Mouse (Mus musculus): Measurements from ENCODE around the gene Plcl2. TPM values are rescaled to one million over a fixed set of nuclear protein-coding genes. Genes with fewer than 3 reads are reported as not detected.

The Plcl2 gene
- total RNA-seq (2021), result 10 to 100 TPM; 27.0 to 32.7 TPM
- long read RNA-seq, experiment 1, full-length matches to known transcripts, result 1 of 34 reads
- long read RNA-seq, experiment 1, partial matches to known transcripts, result 12 of 34 reads
- long read RNA-seq, experiment 1, other reads (novel, unspliced or antisense), result 21 of 34 reads
- long read RNA-seq, experiment 2, full-length matches to known transcripts, result 8 of 37 reads
- long read RNA-seq, experiment 2, partial matches to known transcripts, result 3 of 37 reads
- long read RNA-seq, experiment 2, other reads (novel, unspliced or antisense), result 26 of 37 reads

DNA sequence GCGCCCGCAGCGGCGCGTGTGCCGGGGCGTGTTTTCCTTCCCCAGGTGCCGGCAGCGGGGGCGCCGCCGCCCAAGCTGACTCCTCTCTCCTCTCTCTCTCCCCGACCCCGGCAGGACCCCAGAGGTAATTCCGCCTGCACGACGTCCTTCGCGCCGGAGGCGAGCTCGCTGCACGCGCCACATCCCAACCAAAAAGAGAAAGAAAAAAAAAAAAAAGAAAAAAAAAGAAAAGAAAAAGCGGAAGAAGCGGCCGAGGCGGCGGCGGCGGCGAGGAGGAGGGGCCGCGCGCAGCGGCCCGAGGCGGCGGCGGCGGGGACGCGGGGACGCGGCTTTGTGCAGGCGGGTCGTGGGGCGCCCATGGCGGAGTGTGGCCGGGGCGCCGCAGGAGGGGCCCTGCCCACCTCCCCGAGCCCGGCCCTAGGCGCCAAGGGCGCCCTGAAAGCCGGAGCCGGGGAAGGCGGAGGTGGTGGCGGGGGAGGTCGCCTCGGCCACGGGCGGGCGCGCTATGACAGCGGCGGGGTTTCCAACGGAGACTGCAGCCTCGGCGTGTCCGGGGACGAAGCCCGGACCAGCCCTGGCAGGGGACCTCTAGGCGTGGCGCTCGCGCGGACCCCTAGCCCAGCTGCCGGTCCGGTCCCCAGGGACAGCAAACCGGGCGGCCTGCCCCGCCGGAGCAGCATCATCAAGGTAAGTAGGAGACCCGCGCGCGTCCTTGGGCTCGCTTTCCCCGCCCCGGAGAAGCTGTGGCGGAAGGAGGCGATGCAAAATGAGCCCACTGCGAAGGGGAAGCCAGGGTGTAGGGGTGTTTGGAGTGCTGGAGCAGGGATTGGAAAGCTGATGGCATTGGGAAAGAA, at the start of gene Plcl2:
TSS of gene Plcl2 (plus strand) at position 153 of the 854 bp plus-strand sequence.
- DNase-seq, result peak; percentile 62

DNA sequence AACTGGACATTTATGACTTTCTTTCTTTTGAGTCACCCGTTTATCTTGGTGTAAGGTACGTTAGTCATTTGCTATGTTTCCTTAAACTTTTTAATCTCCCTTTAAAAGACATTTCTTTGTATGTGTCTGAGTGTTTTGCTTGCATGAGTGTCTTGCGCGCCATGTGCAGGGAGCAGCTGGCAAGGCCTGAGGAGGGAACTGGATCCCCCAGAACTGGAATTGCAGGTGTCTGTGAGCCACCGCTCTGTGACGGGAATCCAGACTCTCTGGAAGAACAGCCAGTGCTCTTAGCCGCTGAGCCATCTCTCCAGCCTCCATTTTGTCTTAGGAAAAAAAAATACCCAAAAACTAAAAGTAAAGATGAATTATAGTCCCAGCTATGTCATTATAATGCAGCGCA, 48.9 kb upstream of the Plcl2 start:
- no peak for DNase-seq

DNA sequence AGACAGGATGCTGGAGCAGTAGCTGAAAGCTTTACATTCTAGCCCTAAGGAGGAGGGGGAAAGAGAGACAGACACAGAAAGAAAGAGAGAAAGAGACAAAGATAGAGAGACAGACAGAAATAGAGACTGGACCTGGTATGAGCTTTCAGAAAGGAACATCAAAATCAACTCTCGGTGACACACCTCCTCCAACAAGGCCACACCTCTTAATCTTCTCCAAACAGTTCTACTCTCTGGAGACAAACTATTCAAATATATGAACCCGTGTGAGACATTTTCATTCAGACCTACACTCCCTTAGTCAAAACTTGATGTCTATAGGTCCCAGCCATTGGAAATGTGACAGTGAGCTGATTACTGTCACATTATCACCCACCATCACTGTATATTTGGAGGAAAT, 41.8 kb upstream of the Plcl2 start:
- DNase-seq, result no peak

DNA sequence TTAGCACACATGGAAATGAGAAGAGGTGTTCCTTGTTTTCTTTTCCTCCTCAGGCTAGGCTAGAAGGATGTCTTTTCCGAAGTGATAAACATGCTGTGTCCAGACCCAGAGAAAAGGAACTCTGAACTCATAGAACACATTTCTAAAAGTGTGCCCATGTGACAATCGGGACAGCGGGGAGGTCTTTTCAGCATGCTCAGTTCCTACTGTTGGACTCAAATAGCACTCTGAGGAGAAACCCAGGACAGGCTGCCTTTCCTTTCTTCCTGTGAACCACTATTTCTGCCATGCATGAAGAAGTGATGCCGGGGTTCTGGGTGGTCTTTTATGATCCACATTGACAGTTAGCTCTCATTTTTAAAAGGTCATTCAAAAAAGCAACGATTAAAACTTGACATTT, 40.1 kb upstream of the Plcl2 start:
- DNase-seq, result no peak

DNA sequence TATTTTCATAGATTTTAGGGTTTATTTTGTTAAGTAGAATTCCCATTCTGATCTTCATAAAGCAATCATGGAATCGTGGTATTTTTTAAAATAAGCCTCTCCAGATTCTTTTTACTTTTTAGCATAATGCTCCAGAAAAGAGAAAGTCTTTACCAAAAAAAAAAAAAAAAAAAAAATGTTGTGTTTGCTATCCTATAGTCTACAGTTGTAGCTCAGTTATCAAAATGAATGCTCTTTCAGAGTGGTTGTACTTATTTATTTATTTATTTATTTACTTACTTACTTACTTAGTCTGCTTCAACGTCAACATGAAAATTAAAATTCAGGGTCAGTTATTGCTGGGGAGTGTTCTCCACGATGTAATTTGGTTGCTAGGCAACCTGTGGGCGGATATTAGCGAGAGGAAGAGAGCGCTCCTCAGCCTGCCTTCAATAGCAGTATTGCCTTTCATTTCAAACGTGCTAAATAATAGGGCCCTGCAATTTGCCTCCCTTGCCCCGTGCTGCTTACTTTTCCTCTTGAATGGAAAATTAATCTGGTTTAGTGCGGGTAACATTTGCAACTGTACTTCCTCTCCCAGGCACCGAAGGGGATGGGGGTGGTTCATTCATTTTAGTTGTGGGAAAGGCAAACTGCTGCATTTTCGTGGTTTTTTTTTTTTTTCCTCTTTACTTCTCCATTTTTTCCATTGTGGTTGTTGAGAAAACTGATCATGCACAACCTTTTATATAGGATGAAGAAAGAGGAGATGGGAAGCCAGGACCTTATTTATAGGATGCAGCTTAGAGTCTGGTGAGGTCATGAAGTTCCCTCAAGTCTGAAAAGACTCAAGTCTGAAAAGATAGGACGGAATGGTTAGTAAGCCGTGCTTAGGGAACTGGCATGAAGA, 39.4 kb upstream of the Plcl2 start:
- DNase-seq, result no peak

DNA sequence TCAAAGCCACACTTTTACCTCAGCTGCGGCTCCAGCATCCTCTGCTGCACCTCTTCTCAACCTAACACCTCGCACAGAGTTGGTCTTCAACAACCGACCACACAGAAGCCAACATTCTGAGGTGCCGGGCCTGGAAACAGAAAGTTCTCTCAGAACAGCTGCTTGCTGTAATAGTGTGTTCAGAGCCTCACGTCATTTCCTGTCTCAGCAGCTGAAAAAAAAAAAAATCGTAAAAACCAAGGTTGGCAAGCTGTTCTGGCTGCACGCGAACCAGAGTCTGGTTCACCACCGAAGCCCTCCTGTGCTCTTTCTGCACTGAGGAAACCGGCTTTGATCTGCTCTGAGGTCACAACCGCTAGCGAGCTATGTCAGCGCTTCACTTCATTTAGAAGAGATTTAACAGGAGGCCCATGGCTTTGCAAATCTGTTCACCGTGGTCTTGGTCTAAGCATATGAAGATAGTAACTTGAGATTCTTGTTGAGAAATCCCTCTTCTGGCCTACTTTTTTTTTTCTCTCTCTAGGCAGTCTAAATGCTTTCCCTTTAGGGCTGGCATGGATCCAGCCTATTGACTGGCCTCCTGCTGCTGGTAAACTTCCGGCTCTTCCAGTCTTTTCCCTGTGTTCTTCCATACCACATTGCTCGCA, 38.6 kb upstream of the Plcl2 start:
- peak; percentile 48 for DNase-seq

DNA sequence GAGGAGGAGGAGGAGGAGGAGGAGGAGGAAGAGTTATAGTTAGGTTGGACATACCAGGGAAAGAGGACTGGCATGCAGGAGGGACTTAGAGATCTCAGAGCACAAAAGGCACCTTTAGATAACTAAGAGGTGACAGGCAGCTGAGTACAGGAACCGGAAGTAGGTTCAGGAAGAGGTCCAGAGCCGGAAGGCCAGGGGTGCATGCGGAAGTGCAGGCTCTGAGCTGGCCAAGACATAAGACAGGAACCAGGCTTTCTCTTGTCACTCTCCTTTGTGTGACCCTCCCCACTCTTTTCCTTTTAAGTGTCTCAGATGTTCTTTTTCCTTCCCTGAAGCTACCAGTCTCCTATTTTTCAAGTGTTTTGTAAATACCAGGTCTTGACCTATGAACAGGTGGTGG, 38.0 kb upstream of the Plcl2 start:
- no peak for DNase-seq

DNA sequence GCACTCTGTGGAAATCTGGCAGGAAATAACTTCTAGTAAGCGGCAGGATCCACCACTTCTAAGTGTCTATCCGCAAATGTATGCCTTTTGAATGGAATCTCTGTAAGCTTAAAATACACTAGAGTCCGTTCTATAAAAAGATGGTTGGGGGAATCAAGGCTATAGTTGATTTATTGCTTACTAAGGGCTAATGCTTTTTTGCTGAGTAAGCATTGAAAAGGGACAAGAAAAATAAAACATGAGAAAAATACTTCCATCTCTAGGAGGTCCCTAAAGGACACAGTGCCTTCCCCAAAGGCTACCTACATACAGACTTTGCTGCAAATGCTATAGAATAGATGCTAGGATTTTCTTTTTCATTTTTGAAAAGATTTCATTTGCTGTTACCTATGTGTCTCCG, 31.9 kb upstream of the Plcl2 start:
- DNase-seq, result no peak

DNA sequence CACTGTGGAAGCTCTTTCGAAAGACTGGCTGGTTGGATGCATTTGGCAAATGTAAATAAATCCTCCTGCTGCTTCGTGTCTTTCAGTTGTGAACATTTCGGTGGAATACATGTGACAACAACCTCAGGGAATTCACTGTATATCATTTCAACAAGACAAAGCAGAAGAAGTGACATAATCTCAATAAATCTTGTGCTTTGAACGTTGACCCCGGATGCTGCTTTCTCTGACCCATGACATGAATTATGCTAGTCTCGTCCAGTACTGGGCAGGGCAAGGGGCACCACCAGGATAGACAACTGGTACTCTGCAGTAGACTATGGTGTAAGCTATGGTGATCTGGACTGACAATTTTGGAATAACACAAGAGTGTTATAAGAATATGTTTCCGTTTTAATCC, 28.3 kb upstream of the Plcl2 start:
- DNase-seq, result no peak

DNA sequence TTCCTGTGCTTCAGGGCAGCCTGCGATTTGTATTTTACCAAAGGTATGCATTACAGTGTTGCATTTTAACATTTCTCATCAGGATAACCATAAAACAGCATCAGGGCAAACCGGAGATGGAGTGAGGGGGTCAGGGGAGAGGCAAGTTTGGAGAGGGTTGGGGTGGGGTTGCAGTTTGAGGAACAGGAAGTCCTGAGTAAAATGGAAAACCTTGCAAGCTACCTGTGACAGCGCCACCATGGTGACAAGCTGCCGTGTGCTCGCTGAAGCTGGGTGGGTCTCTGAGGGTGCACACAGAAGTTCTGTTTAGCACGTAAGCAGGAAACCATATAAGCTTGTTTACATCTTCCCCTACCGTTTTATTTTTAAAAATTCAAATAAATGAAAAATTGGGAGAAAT, 25.5 kb upstream of the Plcl2 start:
- no peak for DNase-seq

DNA sequence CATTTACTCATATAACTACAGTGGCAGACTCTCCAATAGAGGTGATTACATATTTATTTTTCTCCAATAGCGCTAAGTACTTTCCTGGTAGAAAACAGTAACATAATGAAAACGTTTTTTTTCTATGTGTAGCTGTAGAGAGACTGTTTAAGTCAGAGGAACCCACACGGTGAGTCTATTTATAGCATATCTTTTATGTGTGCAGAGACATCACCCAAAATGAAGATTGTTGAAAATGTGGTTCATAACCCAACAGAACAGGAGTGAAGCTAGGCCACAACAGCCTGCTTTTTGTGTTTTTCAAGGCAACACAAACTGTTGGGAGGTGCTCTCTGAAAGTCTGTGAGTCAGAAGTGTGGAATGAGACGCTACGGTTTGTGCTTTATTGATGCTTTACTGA, 24.2 kb upstream of the Plcl2 start:
- no peak for DNase-seq

DNA sequence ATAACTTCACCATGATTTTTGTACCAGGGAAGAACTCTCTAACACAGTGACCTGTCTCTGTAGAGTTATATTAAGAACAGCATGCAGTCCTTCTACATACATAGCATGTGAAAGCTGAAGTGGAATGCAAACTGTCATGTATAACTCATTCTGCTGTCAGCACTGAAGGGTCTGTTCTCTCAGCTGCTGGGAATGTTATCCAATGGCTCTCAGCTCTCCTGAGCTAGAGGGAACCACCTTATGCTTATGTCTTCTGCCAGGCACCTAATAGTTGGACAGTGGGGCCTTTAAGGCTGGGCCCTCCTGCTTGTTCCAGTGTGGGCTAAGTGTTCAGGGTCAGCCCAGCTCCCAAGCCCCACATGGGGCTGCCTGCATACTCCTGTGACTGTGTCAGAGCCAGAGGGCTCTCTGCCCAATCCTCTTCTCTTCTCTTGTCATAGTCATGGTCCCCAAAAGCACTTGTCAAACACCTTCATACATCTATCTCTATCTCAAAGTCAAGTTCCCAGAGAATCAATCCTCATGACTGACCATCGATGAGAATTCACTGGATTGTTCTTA, 22.1 kb upstream of the Plcl2 start:
- no peak for DNase-seq

DNA sequence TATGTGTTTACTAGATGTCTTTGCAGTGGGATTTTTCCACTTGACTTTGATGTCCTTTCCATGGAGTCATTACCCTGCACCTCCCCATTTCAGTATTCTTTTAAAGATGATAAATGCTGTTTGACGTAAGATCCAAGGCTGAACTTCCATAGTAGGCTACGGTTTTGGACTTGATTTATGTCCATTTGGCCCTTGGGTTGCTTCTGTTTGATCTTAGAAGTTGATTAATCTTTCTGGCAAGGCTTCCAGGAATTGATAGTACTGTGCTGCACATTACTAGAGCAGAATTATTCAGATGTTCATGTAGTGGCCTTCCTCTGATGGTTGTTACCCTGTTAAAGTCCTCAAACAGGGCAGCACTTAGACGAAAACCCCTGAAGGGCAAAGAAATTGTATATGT, 21.5 kb upstream of the Plcl2 start:
- DNase-seq, result no peak

DNA sequence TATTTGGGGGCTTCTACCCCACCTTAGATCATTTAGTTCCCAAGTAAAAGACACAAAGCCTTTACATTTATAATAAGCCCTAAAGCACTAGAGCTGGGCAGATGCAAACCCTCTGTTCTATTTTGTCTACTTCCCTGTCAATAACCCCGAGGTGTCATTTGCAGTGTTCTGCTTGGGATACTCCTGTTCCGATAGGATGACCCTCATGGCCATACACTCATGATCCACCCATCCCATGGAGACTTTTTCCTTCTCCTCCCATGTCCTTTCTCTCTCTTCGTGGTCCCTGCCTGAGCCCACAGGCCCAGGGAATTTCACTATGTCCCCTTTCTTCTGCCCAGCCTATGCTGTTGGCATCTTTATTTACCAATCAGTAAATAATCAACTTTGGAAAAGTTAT, 20.8 kb upstream of the Plcl2 start:
- DNase-seq, result no peak

DNA sequence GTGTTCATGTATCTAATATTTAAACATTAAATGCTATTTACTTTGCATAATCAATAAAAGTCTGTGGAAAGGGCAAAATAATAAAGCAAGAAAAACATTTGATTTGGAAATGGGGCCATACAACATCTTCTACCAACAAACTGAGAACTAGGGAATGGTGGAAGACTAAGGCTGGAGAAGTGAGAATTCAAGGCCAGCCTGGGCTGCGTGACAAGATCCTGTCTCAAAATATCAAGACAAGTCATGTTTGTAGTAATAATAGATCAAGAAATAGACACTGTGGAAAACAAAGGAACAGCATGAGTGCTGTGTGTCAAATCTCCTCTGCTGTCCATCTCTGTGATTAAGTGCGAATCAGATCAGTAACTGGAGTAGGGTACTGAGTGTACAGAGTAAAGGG, 20.3 kb upstream of the Plcl2 start:
- no peak for DNase-seq

DNA sequence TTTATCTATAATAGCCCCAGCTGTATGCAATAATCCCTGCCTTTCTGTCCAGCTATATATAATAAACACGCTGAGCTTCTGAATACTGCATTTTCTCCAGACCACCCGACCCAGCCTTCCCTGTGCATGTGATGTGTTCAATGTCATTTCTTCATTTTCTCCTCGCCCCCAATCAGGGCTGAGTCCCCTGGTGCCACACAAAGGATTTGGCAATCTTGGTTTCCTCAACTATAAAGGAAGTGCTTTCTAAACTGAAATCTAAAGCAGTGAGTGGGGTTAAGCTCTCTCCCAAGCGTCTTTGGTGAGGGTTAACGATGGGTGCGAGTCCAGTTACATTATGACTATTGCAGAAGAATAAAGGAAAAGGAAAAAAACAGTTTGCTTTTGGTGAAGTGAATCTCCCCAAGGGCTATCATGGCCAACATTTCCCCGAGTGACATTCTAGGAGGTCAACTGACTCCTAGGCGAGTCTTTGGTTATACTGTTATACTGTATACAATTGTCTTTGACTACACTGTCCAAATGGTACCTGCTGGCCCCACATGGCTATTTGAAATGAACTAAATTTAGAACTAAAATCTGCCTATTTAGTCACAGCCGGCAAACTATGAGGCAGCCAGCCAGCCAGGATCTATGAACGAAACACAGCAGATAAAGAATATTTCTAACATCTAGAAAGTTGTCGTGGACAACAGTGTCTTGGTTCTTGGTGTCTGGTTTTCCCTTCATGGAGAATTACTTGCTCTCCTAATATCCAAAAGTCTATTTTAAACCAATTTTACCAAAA, 18.4 kb upstream of the Plcl2 start:
- no peak for DNase-seq

DNA sequence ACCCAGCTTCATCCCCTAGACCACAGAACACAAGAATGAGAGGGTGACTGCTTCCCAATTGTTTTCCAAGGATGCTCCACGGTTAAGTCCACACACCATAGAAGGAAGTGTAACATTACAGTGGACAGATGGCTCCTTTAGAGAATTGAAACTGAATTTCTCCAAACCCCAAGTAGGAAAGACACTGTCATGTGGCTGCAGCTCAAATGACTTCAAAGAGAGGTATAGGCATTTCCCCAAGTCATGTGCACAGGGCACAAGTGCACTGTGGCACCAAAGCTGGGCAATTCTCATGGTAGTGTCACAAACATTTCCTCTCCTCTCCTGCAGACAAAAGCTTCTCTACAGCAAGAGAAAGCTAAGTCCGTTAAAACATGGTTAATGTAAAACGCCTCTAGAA, 17.7 kb upstream of the Plcl2 start:
- DNase-seq, result no peak

DNA sequence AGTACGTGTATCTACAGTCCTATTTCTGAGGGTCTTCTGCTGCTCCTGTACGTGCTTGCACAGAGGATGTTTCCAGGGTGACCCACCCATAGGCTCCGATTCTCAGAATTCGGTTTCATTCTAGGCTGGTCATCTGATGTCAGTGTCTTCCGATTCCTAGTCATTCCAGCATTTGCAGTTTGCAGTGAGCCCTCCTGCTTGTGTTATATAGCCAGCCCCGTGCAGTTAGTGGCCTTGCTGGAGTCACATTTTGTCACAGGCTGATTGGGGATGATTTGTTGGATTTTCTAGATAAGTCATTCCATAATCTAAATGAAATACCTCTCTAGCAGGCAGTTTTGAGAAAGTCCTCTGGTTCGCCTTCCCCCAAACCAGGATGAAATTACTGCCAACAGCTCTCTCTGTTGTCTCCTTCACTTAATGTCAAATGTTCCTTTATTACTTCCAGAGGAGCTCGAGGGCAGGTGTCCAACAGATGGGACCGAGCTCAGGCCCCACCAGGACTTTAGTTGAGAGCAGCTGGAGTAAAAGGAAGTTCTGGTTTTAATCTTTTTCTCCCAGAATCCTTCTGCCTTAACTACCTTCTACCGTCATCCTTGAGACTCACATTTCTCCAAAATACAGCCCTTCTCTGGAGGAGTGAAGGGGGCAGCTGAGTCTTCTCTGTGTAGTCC, 13.8 kb upstream of the Plcl2 start:
- no peak for DNase-seq

DNA sequence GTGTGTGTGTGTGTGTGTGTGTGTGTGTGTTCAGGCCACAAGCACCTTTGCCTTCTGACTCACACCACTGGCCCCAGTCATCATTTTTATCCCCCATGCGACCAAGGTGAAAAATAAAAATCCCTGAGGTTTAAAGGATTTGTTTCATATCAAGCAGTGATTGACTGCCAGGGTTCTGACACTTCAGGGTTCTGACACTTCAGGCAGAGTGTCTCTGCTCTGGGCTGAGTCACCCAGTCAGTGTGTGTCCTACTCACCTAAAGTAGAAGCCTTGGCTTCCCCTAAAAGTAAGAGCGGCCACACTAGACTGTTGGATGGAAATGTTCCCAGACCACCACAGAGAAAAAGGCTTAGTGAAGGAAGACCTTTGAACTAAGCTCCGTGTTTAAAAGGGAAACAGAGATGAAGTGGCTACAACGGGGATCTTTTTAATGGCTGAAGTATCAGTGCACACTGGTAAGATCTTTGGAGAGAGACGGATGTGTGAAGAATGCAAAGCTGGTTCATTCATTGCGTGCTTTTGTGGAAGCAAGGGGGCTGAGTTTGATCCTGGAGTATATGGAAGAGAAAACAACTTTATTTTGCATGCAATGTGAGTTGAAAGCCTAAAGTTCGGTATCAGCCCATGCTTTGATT, 11.0 kb upstream of the Plcl2 start:
- no peak for DNase-seq

All from gastrocnemius, postnatal 25 days (tissue).